Mouse (Mus musculus): ENCODE results near the gene Zfp612. TPM values are rescaled to one million over a fixed set of nuclear protein-coding genes. Genes with fewer than 3 reads are reported as not detected.

Zfp612 gene
- not detected for polyA plus RNA-seq (2012; fragmentation: generic; extraction: Trizol)

GRCm38 (mm10) chr8:110079282-110080221, at the start of gene Zfp612:
Gene Zfp612, plus strand, starts transcription at chr8:110079746.

GRCm38 (mm10) chr8:110039659-110040058, 39.9 kb upstream of the Zfp612 start, which contains the start of gene Chst4:
Gene Chst4, minus strand, starts transcription at chr8:110039740.

GRCm38 (mm10) chr8:110100907-110101306, 21.4 kb downstream of the Zfp612 start, which contains the start of gene Gm21964:
Gene Gm21964, plus strand, starts transcription at chr8:110101207.

GRCm38 (mm10) chr8:110102653-110103052, 23.1 kb downstream of the Zfp612 start, which contains the start of gene Gm17720:
Gene Gm17720, minus strand, starts transcription at chr8:110102753.

Other genes with a start within 250 kb of the Zfp612 start
- gene Phlpp2, start 211.2 kb upstream of the Zfp612 start, polyA plus RNA-seq (2012; fragmentation: generic; extraction: Trizol) = 1 to 10 TPM in 1 of 2 experiments, under 1 TPM in 1; 0.29 to 3.7 TPM
- under 1 TPM in 1 of 2 experiments, not detected in 1; 0.04 TPM for gene Marveld3, start 117.5 kb upstream of the Zfp612 start, polyA plus RNA-seq (2012; fragmentation: generic; extraction: Trizol)
- not detected for gene Tat, start 89.3 kb upstream of the Zfp612 start, polyA plus RNA-seq (2012; fragmentation: generic; extraction: Trizol)
- gene Chst4, start 40.0 kb upstream of the Zfp612 start, polyA plus RNA-seq (2012; fragmentation: generic; extraction: Trizol) = under 1 TPM; 0.05 to 0.11 TPM
- gene Gm21964, start 21.5 kb downstream of the Zfp612 start, polyA plus RNA-seq (2012; fragmentation: generic; extraction: Trizol) = not detected
- not detected for gene Gm17720, start 23.0 kb downstream of the Zfp612 start, polyA plus RNA-seq (2012; fragmentation: generic; extraction: Trizol)
- gene Calb2, start 88.5 kb downstream of the Zfp612 start, polyA plus RNA-seq (2012; fragmentation: generic; extraction: Trizol) = not detected
- gene Cmtr2, start 135.9 kb downstream of the Zfp612 start, polyA plus RNA-seq (2012; fragmentation: generic; extraction: Trizol) = 1 to 10 TPM in 1 of 2 experiments, under 1 TPM in 1; 0.19 to 1.3 TPM
- under 1 TPM in 1 of 2 experiments, not detected in 1; 0.01 TPM for gene Hydin, start 187.2 kb downstream of the Zfp612 start, polyA plus RNA-seq (2012; fragmentation: generic; extraction: Trizol)